Mouse (Mus musculus) small intestine, adult 2 months (tissue): ENCODE data around the gene Rerg. TPM values are rescaled to one million over a fixed set of nuclear protein-coding genes. Genes with fewer than 3 reads are reported as not detected.

ENCODE experiments used
- H3K27ac ChIP-seq: fragments of 200-500 bp; 2 replicates; pipeline ENCODE4 v1.5.1; 2012; ENCODE audit warnings: low read depth, low read length, control low read depth, inconsistent platforms; ENCODE audit not compliant: insufficient read depth
- H3K27me3 ChIP-seq: fragments of 200-500 bp; 2 replicates; pipeline ENCODE4 v1.6.1; 2012; ENCODE audit warnings: mild to moderate bottlenecking, moderate library complexity, low read length, inconsistent platforms; ENCODE audit not compliant: control insufficient read depth, insufficient read depth
- H3K36me3 ChIP-seq: fragments of 200-500 bp; 2 replicates; pipeline ENCODE4 v1.6.1; 2012; ENCODE audit warnings: mild to moderate bottlenecking, low read length, control low read depth, inconsistent platforms; ENCODE audit not compliant: control insufficient read depth, insufficient read depth
- H3K4me1 ChIP-seq: fragments of 200-500 bp; 2 replicates; pipeline ENCODE4 v1.6.1; 2012; ENCODE audit warnings: low read length, inconsistent platforms, mixed read lengths; ENCODE audit not compliant: control insufficient read depth, insufficient read depth, insufficient read length
- H3K4me3 ChIP-seq: fragments of 200-500 bp; 2 replicates; pipeline ENCODE4 v1.5.1; 2012; ENCODE audit warnings: low read depth, mild to moderate bottlenecking, control low read depth, inconsistent platforms, low read length, moderate library complexity
- CTCF ChIP-seq: fragments of 200-500 bp; IDR thresholded peaks from 2 replicates; pipeline ENCODE4 v1.5.1; 2012; ENCODE audit warnings: low read depth, mild to moderate bottlenecking, control low read depth, inconsistent platforms, low read length, moderate library complexity, mixed read lengths; ENCODE audit not compliant: insufficient replicate concordance, insufficient read length; ENCODE audit errors: extremely low read depth
- POLR2A ChIP-seq: fragments of 200-500 bp; IDR thresholded peaks from 2 replicates; pipeline ENCODE4 v1.6.1; 2012; ENCODE audit warnings: low read depth, mild to moderate bottlenecking, control low read depth, inconsistent platforms, low read length, moderate library complexity
- WGBS: fragments of 180-500 bp; shearing (Covaris S2); methylation state at CpG from one replicate; pipeline ENCODE4 v1.1.7; 2018; 5-methylcytosine and 5-hydroxymethylcytosine counted together
- polyA plus RNA-seq: library from polyadenylated mRNA; depleted of rRNA; stranded (reverse); fragments of >200 nt; gene quantifications from 2 replicates; pipeline ENCODE4 v1.2.3, GENCODE M21; 2012

The Rerg gene
- polyA plus RNA-seq, 1 experiment, result 3.4 TPM

DNA sequence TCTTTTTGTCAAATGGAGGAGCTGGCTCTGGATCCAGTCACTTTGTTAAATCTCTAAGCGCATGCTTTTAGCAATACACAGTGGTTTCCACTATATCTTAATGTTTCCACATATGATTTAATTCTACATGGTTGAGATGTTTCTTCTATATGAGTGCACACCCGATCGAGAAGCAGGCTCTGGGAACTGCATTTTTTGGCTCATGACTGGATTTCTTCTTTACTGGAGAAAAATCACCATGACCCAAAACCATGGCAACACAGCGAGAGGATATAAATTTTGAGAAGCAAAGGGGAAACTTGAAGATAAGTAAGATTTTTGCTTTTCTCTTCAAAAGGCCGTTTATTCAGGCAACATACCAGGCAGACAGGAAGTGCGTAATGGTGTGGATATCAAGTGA lies 94.1 kb downstream of the Rerg start:
- H3K27ac ChIP-seq, result no peak overlapping the region
- WGBS, result 88% methylated on average over 6 of the region's 6 CpGs
- TF ChIP-seq CTCF, result no peak
- no peak for TF ChIP-seq POLR2A

DNA sequence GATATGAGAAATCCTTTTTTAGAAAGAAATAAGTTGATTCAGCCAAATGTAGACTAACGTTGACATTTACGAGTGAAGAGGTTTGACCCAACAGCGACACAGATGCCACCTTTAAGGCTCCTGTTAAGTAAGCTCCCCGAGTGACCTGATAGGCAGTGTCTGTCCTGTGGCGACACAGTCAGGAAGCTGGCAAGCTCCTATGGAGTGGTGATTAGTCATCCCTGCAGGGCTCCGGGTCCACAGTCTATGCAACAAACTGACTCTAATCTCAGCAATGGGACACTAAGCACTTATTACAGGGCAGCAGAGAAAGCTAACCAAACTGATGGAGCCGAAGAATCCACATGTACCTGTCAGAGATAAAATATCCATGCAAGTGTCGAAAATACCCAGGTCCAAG lies 98.0 kb downstream of the Rerg start:
- no peaks in the 10 kb centered on the region; the same call in 1 of the 2 replicates for H3K27me3 ChIP-seq
- no peaks in the 10 kb centered on the region for H3K4me1 ChIP-seq
- 55% methylated on average over 8 of the region's 8 CpGs for WGBS
- H3K4me3 ChIP-seq, result no peak overlapping the region
- TF ChIP-seq CTCF, result no peak
- TF ChIP-seq POLR2A, result no peak
- no peak overlapping the region for H3K27ac ChIP-seq
- H3K36me3 ChIP-seq, result no peaks in the 10 kb centered on the region

More for the DNA sequence above, 94.1 kb downstream of the Rerg start:
- Histone ChIP-seq H3K36me3 (no peaks in the 10 kb centered on the region), H3K4me3 (no peak overlapping the region), H3K27me3 (no peaks in the 10 kb centered on the region), H3K4me1 (no peaks in the 10 kb centered on the region)

DNA sequence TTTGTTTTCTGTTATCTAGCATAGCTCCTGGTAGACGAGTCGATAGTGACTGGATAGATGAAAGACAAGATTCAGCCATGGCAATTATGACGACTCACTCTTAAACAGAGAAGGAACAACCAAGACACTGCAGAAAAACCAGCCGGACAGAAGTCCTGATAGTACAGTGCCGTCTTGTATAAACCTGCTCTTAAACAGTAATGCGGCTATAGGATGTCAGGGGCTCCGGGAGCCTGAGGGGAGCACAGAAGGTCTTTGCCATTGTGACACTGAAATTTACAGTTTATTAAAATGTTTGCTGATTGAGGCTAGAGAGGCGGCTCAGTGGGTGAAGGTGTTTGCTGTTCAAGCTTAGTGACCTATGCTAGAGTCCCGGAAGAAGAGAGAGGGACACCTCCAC lies 98.8 kb downstream of the Rerg start:
- no peaks in the 10 kb centered on the region for H3K4me1 ChIP-seq
- WGBS, result 72% methylated on average over 9 of the region's 9 CpGs
- TF ChIP-seq POLR2A, result no peak
- TF ChIP-seq CTCF, result no peak

DNA sequence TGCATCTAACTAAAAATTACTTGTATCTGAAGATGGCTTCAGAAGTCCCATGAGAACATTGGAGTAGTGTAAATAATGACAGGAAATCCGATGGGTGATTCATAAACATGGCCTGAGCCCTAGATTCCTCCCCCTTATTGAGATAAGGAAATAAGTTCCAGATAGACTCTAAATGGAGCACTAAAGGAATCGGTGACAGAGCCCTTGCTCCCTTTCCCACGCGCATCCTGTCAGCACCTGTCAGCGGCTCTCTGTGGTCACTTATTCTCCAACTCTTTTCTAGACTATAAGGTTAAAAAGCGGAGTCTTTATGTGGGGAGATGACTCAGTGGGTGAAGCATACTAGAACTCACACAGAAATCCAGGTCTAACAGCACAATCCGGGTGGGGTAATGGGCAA lies 104.8 kb downstream of the Rerg start:
- Histone ChIP-seq H3K4me3 (no peak overlapping the region), H3K36me3 (no peaks in the 10 kb centered on the region), H3K4me1 (no peaks in the 10 kb centered on the region), H3K27ac (no peak overlapping the region), H3K27me3 (no peaks in the 10 kb centered on the region; the same call in 1 of the 2 replicates)
- 68% methylated on average over 7 of the region's 7 CpGs for WGBS
- no peak for TF ChIP-seq CTCF
- TF ChIP-seq POLR2A, result no peak

More for the DNA sequence above, 98.8 kb downstream of the Rerg start:
- no peak overlapping the region for H3K27ac ChIP-seq
- no peaks in the 10 kb centered on the region for H3K36me3 ChIP-seq
- no peaks in the 10 kb centered on the region; the same call in 1 of the 2 replicates for H3K27me3 ChIP-seq
- H3K4me3 ChIP-seq, result no peak overlapping the region

DNA sequence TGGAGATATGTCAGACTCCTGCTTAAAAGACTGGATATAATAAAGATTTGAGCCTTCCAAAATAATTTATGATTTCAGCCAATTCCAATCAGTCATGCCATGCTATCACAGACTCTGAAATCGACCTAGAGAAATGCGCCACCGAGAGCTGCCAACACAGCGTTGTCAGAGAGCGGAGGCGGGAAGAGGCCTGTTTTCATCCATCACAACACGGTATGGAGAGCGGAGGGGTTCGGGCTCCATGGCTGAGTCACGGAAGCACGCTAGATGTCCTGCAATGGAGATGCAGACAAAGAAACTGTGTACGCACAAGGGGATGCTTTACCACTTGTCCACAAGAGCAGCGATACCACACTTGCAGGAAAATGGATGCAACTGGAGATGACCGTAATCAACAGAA lies 105.5 kb downstream of the Rerg start:
- no peaks in the 10 kb centered on the region for H3K36me3 ChIP-seq
- H3K4me3 ChIP-seq, result no peak overlapping the region
- no peaks in the 10 kb centered on the region for H3K27me3 ChIP-seq
- TF ChIP-seq POLR2A, result no peak
- TF ChIP-seq CTCF, result no peak
- WGBS, result 91% methylated on average over 14 of the region's 14 CpGs
- no peak overlapping the region for H3K27ac ChIP-seq
- H3K4me1 ChIP-seq, result no peaks in the 10 kb centered on the region

DNA sequence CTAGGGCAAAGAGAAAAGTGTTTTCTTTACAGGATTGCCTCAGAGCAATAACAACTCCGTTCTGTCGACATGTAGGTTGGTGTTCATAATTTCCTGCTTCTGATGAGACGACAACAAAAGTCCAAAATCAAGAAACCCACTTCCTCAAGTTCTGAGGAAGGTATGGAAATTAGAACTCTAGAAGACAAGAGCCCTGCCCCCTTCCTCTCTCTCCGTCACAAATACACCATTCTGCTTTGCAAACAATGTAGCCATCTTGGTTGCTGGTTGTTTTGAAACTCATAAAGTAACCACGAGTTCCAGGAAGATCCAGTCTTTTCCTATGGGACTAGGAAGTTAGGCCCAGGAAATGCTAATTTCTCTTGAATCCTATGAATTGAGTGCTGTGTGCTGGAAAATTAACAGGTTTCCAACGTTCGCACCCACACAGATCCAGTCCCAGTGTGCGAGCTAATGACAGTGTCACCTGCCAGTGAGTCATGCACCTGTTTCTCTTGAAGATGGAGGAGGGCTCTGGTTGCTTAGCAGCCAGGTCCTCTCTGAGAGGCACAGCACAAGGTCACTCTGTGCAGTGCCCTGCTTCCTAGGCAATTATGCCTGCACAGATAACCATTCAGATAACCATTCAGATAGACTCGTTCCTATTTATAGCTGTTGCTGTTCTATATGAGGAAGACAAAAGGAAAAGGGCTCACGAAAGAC lies 106.9 kb downstream of the Rerg start:
- no peaks in the 10 kb centered on the region for H3K4me1 ChIP-seq
- H3K4me3 ChIP-seq, result no peak overlapping the region
- no peak for TF ChIP-seq POLR2A
- no peak for TF ChIP-seq CTCF
- no peaks in the 10 kb centered on the region for H3K36me3 ChIP-seq
- no peak overlapping the region for H3K27ac ChIP-seq
- WGBS, result 30% methylated on average over 10 of the region's 10 CpGs
- no peaks in the 10 kb centered on the region for H3K27me3 ChIP-seq

DNA sequence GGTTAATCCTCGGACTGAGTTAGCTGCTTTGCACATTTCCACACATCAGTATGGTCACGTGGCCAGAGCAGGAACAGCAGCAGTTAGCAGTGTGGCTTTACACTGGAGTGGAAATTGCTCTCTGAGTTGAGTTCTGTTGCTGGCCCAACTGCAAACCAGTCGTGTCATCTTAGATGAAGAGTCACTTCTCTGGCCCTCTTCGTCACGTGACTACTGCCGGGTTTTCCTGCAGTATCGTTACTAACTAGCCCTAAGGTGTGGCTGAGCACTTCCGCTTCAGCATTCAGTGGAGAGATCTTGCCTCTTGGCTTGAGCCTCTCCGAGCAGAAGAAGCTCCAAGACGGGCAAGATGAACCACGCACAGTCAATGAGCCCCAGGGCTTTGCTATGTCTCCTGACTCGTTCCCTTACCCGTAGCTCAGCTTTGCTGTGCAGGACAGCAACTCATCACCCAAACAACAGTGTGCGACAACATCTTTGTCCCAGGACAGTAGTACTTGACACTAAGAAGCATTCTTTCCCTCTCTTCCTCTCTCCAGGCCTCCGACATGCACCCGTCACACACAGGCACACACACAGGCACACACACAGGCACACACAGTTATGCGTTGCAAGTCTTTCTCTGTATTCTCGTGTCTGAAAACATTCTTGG lies 108.3 kb downstream of the Rerg start:
- Histone ChIP-seq H3K4me1 (no peaks in the 10 kb centered on the region), H3K27ac (no peak overlapping the region), H3K27me3 (no peaks in the 10 kb centered on the region), H3K36me3 (no peaks in the 10 kb centered on the region), H3K4me3 (no peak overlapping the region)
- TF ChIP-seq POLR2A, result no peak
- no peak for TF ChIP-seq CTCF
- WGBS, result 86% methylated on average over 18 of the region's 18 CpGs
